Mouse (Mus musculus): ENCODE measurements at regions not wholly inside any gene's neighbourhood (a gene's known extent, or its start where the extent isn't known, plus 50 kb on each side); places are given as distances from the start of the nearest gene placed in this dataset.

GRCm38 (mm10) chr6:31293008-31293407 is 105.5 kb upstream of the Mkln1 start:
- H3K4me2 ChIP-seq (ENCODE audit: low read depth) = no peak overlapping the region
- no peak overlapping the region for H3K27ac ChIP-seq
- ATAC-seq (ENCODE audit: insufficient read depth) (no peak), DNase-seq (ENCODE audit: low read depth in 3 of 3, low spot score in 3 of 3) (no peak)
- WGBS (ENCODE audit: insufficient replicate concordance) = 35% methylated on average over 7 of the region's 7 CpGs
- no peak overlapping the region for H3K9ac ChIP-seq (replicated peaks)
- no peaks in the 10 kb centered on the region for H3K27me3 ChIP-seq (ENCODE audit: control insufficient read depth, insufficient read depth, low read length)
- no peaks in the 10 kb centered on the region for H3K36me3 ChIP-seq (replicated peaks; ENCODE audit: control insufficient read depth, insufficient read depth, low read depth)
- no peak overlapping the region for H3K4me3 ChIP-seq (ENCODE audit: insufficient read depth in 1 of 2, low read depth in 2 of 2, low read length in 2 of 2)
- no peaks in the 10 kb centered on the region for H3K4me1 ChIP-seq (replicated peaks; ENCODE audit: control insufficient read depth in 2 of 2, insufficient read depth in 2 of 2, low read length in 1 of 2)
- no peaks in the 10 kb centered on the region for H3K9me3 ChIP-seq (ENCODE audit: control insufficient read depth, low read length)
- TF ChIP-seq EP300 (IDR thresholded peaks at IDR 0.05; ENCODE audit: low read depth) = no peak
- TF ChIP-seq CTCF (IDR thresholded peaks at IDR 0.05; ENCODE audit: low read depth) = no peak

- no peaks in the 10 kb centered on the region for H3K36me3 ChIP-seq (replicated peaks; ENCODE audit: control insufficient read depth, insufficient read depth, low read depth)
- DNase-seq (ENCODE audit: low read depth in 3 of 3, low spot score in 3 of 3) = no peak
- H3K9me3 ChIP-seq (ENCODE audit: control insufficient read depth, low read length) = no peaks in the 10 kb centered on the region
- no peak overlapping the region for H3K4me3 ChIP-seq (ENCODE audit: insufficient read depth in 1 of 2, low read depth in 2 of 2, low read length in 2 of 2)
- TF ChIP-seq EP300 (IDR thresholded peaks at IDR 0.05; ENCODE audit: low read depth) (no peak), CTCF (IDR thresholded peaks at IDR 0.05; ENCODE audit: low read depth) (no peak)
- H3K27me3 ChIP-seq (ENCODE audit: control insufficient read depth, insufficient read depth, low read length) = no peaks in the 10 kb centered on the region
- no peak overlapping the region for H3K9ac ChIP-seq (replicated peaks)
- H3K4me1 ChIP-seq (replicated peaks; ENCODE audit: control insufficient read depth in 2 of 2, insufficient read depth in 2 of 2, low read length in 1 of 2) = no peaks in the 10 kb centered on the region
- WGBS (ENCODE audit: insufficient replicate concordance) = 69% methylated on average over 7 of the region's 7 CpGs
- H3K27ac ChIP-seq = no peak overlapping the region
- no peak overlapping the region for H3K4me2 ChIP-seq (ENCODE audit: low read depth)
- ATAC-seq (ENCODE audit: insufficient read depth) = no peak
These were observed 99.1 kb upstream of the Mkln1 start for GRCm38 (mm10) chr6:31299395-31299794.

DNA sequence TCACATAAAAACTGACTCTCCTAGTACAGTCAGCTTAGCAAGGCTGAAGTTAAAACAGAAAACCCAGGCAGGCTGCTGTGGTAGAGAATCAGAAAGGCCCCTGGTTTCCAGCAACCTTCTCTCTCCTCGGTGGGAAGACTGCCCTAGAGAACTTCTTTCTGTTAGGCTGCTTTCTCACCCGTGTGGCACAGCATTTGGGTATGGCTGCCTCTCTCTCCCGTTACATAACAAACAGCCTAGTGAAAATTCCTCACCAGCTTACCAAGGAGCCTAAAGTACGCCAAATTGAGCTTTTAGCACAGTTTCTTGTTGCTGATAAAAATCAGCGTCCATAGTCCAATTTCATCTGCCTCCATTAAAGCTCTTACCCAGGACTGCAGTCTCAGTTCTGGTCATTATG is 92.8 kb upstream of the Mkln1 start:
- Histone ChIP-seq H3K27me3 (ENCODE audit: control insufficient read depth, insufficient read depth, low read length) (no peaks in the 10 kb centered on the region), H3K4me2 (ENCODE audit: low read depth) (no peak overlapping the region), H3K4me3 (ENCODE audit: insufficient read depth in 1 of 2, low read depth in 2 of 2, low read length in 2 of 2) (no peak overlapping the region), H3K9ac (replicated peaks) (no peak overlapping the region), H3K4me1 (replicated peaks; ENCODE audit: control insufficient read depth in 2 of 2, insufficient read depth in 2 of 2, low read length in 1 of 2) (no peaks in the 10 kb centered on the region), H3K36me3 (replicated peaks; ENCODE audit: control insufficient read depth, insufficient read depth, low read depth) (no peaks in the 10 kb centered on the region), H3K27ac (no peak overlapping the region), H3K9me3 (ENCODE audit: control insufficient read depth, low read length) (no peaks in the 10 kb centered on the region)
- no peak for ATAC-seq (ENCODE audit: insufficient read depth)
- 47% methylated on average over 5 of the region's 5 CpGs for WGBS (ENCODE audit: insufficient replicate concordance)
- no peak for DNase-seq (ENCODE audit: low read depth in 3 of 3, low spot score in 3 of 3)
- no peak for TF ChIP-seq CTCF (IDR thresholded peaks at IDR 0.05; ENCODE audit: low read depth)
- TF ChIP-seq EP300 (IDR thresholded peaks at IDR 0.05; ENCODE audit: low read depth) = no peak

DNA sequence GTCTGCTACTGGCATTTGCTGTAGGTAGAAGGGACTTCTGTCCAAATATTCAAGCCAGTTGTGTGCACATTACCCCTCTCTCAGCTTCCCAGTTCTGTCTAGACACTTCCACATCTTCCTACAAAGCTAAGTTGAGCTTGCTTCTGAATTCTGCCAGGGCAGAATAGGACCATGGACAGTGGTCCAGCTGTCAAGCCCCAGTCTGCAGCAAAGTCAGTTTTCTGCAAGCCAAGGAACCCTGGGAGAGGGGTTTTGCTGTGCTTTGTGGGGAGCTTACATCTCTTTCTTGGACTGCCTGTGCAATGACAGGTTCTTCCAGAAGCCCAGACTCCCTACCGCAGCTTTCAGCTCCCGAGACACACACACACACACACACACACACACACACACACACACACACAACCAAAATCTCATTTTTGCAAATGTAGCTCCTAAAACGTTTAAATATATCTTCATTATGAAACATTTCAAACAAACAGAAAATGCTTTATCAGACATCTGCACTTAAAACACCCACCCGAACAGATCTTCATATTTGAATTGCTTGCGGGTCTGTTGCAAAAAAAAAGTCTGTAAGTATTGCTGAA is 91.4 kb upstream of the Mkln1 start:
- DNase-seq (ENCODE audit: low read depth in 3 of 3, low spot score in 3 of 3) = no peak
- Histone ChIP-seq H3K4me2 (ENCODE audit: low read depth) (no peak overlapping the region), H3K4me3 (ENCODE audit: insufficient read depth in 1 of 2, low read depth in 2 of 2, low read length in 2 of 2) (no peak overlapping the region), H3K9ac (replicated peaks) (no peak overlapping the region), H3K9me3 (ENCODE audit: control insufficient read depth, low read length) (no peaks in the 10 kb centered on the region), H3K27ac (no peak overlapping the region), H3K4me1 (replicated peaks; ENCODE audit: control insufficient read depth in 2 of 2, insufficient read depth in 2 of 2, low read length in 1 of 2) (no peaks in the 10 kb centered on the region), H3K27me3 (ENCODE audit: control insufficient read depth, insufficient read depth, low read length) (no peaks in the 10 kb centered on the region), H3K36me3 (replicated peaks; ENCODE audit: control insufficient read depth, insufficient read depth, low read depth) (no peaks in the 10 kb centered on the region)
- no peak for ATAC-seq (ENCODE audit: insufficient read depth)
- WGBS (ENCODE audit: insufficient replicate concordance) = 57% methylated on average over 5 of the region's 5 CpGs
- TF ChIP-seq CTCF (IDR thresholded peaks at IDR 0.05; ENCODE audit: low read depth) = no peak
- TF ChIP-seq EP300 (IDR thresholded peaks at IDR 0.05; ENCODE audit: low read depth) = no peak

- no peak for ATAC-seq (ENCODE audit: insufficient read depth)
- no peaks in the 10 kb centered on the region for H3K36me3 ChIP-seq (replicated peaks; ENCODE audit: control insufficient read depth, insufficient read depth, low read depth)
- no peak overlapping the region for H3K9ac ChIP-seq (replicated peaks)
- DNase-seq (ENCODE audit: low read depth in 3 of 3, low spot score in 3 of 3) = no peak
- H3K27me3 ChIP-seq (ENCODE audit: control insufficient read depth, insufficient read depth, low read length) = no peaks in the 10 kb centered on the region
- no peaks in the 10 kb centered on the region for H3K4me1 ChIP-seq (replicated peaks; ENCODE audit: control insufficient read depth in 2 of 2, insufficient read depth in 2 of 2, low read length in 1 of 2)
- TF ChIP-seq EP300 (IDR thresholded peaks at IDR 0.05; ENCODE audit: low read depth) = no peak
- no peak for TF ChIP-seq CTCF (IDR thresholded peaks at IDR 0.05; ENCODE audit: low read depth)
- H3K4me3 ChIP-seq (ENCODE audit: insufficient read depth in 1 of 2, low read depth in 2 of 2, low read length in 2 of 2) = no peak overlapping the region
- H3K9me3 ChIP-seq (ENCODE audit: control insufficient read depth, low read length) = no peaks in the 10 kb centered on the region
- no peak overlapping the region for H3K27ac ChIP-seq
- no peak overlapping the region for H3K4me2 ChIP-seq (ENCODE audit: low read depth)
- WGBS (ENCODE audit: insufficient replicate concordance) = 8% methylated on average over 4 of the region's 4 CpGs
These were observed 90.6 kb upstream of the Mkln1 start for GRCm38 (mm10) chr6:31307899-31308298.

Data from liver, embryonic 14.5 days (tissue).